In genomic region chr14:34896253-34896982, GRCm38 (mm10) we compare ENCODE assay signal across 8 mouse cellular contexts.
DNase-seq lines count a peak whose midpoint lies in the region; ATAC-seq and TF ChIP-seq lines count a peak whose summit lies in the region.

No protein-coding gene starts in this region.

- 21% methylated on average over 33 of the region's 33 CpGs for WGBS in kidney, adult 2 months
- whole genome bisulfite sequencing in forebrain, embryonic 16.5 days = 6% methylated on average over 33 of the region's 33 CpGs
- WGBS in midbrain, embryonic 15.5 days = 6% methylated on average over 33 of the region's 33 CpGs

- H3K27me3 ChIP-seq in kidney, adult 2 months (replicated peaks; ENCODE audit: control insufficient read depth, insufficient read depth, low read length) = no peaks in the 10 kb centered on the region
- H3K27me3 ChIP-seq in forebrain, embryonic 16.5 days (replicated peaks; ENCODE audit: control insufficient read depth, insufficient read depth, low read length) = no peaks in the 10 kb centered on the region
- peaks cover 4% of the 10 kb centered on the region; the same call in 1 of the 2 replicates for H3K27me3 ChIP-seq in midbrain, embryonic 15.5 days (replicated peaks)

- ATAC-seq in forebrain, embryonic 16.5 days = peak; percentile 88
- ATAC-seq in midbrain, embryonic 15.5 days (replicated peaks) = peak; percentile 84

- peak overlapping the region; percentile 69 for H3K4me2 ChIP-seq in forebrain, embryonic 16.5 days (ENCODE audit: low read length)
- peak overlapping the region; percentile 68 for H3K4me2 ChIP-seq in midbrain, embryonic 15.5 days

- no peaks in the 10 kb centered on the region for H3K36me3 ChIP-seq in kidney, adult 2 months (ENCODE audit: control insufficient read depth, insufficient read depth, low read length)
- H3K36me3 ChIP-seq in forebrain, embryonic 16.5 days (ENCODE audit: control insufficient read depth, insufficient read depth) = no peaks in the 10 kb centered on the region
- H3K36me3 ChIP-seq in midbrain, embryonic 15.5 days (replicated peaks) = no peaks in the 10 kb centered on the region

- DNase-seq in kidney, postnatal 10 days = peak; percentile 46
- DNase-seq in kidney, adult 2 months = no peak
- DNase-seq in layer of hippocampus, postnatal 25 days (ENCODE audit: extremely low spot score in 1 of 2, low spot score in 1 of 2) = peak; percentile 53 to 59
- DNase-seq in urinary bladder, postnatal 14 days (ENCODE audit: low spot score) = no peak
- no peak for DNase-seq in adrenal gland, postnatal 4 days (ENCODE audit: low spot score in 2 of 2)
- DNase-seq in lung, postnatal 10 days = no peak

- H3K4me3 ChIP-seq in kidney, adult 2 months (ENCODE audit: insufficient read depth, low read depth, low read length) = no peak overlapping the region
- peak overlapping the region; percentile 37 for H3K4me3 ChIP-seq in forebrain, embryonic 16.5 days (replicated peaks; ENCODE audit: low read length)
- peak overlapping the region; percentile 37 for H3K4me3 ChIP-seq in midbrain, embryonic 15.5 days

- peak overlapping the region; percentile 61 for H3K9ac ChIP-seq in forebrain, embryonic 16.5 days (replicated peaks; ENCODE audit: low read depth, low read length)
- peak overlapping the region; percentile 51 for H3K9ac ChIP-seq in midbrain, embryonic 15.5 days

- TF ChIP-seq CTCF in kidney, adult 2 months (conservative IDR thresholded peaks at IDR 0.05; ENCODE audit: insufficient read depth, insufficient read length, low read depth, low read length) = no peak

- H3K27ac ChIP-seq in kidney, adult 2 months (ENCODE audit: insufficient read depth, low read depth, low read length) = no peak overlapping the region
- H3K27ac ChIP-seq in forebrain, embryonic 16.5 days (ENCODE audit: low read length) = peak overlapping the region; percentile 46
- peak overlapping the region; percentile 78 for H3K27ac ChIP-seq in midbrain, embryonic 15.5 days

- H3K9me3 ChIP-seq in forebrain, embryonic 16.5 days (ENCODE audit: control insufficient read depth, low read length) = no peaks in the 10 kb centered on the region
- no peaks in the 10 kb centered on the region for H3K9me3 ChIP-seq in midbrain, embryonic 15.5 days

- no peak for TF ChIP-seq POLR2A in kidney, adult 2 months (IDR thresholded peaks at IDR 0.05; ENCODE audit: low read depth, low read length)

- no peaks in the 10 kb centered on the region for H3K4me1 ChIP-seq in kidney, adult 2 months (ENCODE audit: control insufficient read depth, insufficient read depth, low read length)
- peaks cover 15% of the 10 kb centered on the region for H3K4me1 ChIP-seq in forebrain, embryonic 16.5 days (replicated peaks; ENCODE audit: control insufficient read depth, insufficient read depth, low read length)
- H3K4me1 ChIP-seq in midbrain, embryonic 15.5 days = peaks cover 26% of the 10 kb centered on the region

Comparison
In these comparisons a context has a peak if more than half of its experiments do, and no peak if none do; other contexts are left out.
1. DNase-seq: peak in kidney, postnatal 10 days (single experiment) and layer of hippocampus, postnatal 25 days (2 of 2); none in kidney, adult 2 months (single experiment), urinary bladder, postnatal 14 days (single experiment), adrenal gland, postnatal 4 days (0 of 2) and lung, postnatal 10 days (single experiment).